Mouse (Mus musculus) spleen, postnatal 4 days (tissue): ENCODE data around the gene Terb1.

ENCODE experiments used
- DNase-seq, 2 experiments: peaks; one replicate each; pipeline ENCODE4 v3.0.0; 2022; ENCODE audit warnings: low spot score in 2 of 2

The Terb1 gene

GRCm38 (mm10) chr8:104509061-104510006 lies at the start of gene Terb1:
Terb1 (minus strand) TSS chr8:104509910.
- peak; percentile 20 to 67 for DNase-seq

DNA sequence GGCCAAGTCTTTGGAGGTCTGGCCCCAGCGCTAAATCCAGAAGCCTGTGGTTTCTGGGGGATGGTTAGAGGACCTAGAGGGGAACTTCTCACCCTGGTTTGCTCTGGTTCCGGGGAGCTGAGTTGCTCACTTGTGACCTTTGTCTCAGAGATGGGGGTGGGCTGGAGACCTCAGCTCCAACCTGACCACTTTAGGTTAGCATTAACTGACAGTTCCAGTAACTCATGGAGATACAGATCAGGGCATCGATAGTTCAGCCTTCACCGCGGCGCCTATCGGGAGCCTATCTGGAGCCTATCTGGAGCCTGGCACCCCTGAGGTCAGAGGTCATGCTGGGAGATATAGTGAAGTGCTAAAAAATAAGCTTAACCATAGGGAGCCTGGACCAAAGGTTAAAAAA lies 47.5 kb upstream of the Terb1 start:
- DNase-seq: no peak

DNA sequence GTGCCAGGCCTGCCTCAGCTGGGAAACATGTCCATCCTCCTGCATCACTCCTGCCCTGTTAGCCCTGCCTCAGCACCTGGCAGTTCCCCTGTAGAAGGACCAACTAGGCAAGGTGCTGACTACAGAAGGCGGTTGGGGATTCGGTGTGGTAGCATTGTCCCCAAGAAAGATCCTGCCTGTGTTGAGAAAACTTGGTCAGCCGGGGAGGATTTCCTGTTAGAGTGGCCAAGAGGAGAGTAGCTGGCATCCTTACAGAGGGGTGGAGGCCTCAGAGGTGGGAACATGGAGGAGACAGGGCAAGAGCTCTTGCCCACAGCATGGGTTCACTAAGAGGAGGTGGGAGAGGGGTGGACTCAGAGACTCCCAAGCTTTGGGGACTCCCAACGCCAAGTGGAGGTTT lies 45.5 kb upstream of the Terb1 start:
- no peak for DNase-seq

DNA sequence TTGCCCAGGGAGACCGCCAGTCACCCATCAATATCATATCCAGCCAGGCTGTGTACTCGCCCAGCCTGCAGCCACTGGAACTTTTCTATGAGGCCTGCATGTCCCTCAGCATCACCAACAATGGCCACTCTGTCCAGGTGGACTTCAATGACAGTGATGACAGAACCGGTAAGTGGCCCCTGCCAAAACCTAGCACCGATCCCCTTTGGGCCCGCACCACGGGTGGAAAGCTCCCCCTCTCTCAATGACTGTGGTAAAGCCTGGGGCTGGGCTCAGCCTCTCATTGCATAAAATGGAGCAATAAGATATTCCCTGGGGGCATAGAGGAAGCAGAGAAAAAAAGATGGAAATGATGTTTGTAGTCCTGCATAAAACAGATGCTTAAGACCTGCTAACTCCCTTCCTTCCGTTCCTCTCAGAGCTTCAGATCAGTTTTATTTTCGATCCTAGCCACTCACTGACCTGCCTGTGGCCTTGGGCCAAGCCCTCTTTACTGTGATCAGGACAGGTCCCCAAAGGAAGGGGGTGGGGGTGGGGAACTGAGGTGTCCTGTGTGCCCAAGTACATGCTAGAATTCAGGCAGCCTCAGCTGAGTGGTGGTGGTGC lies 33.8 kb upstream of the Terb1 start:
- no peak for DNase-seq

- no peak for DNase-seq
Observed at GRCm38 (mm10) chr8:104542160-104542559, 32.5 kb upstream of the Terb1 start.

- no peak for DNase-seq
Observed at GRCm38 (mm10) chr8:104541515-104541880, 31.8 kb upstream of the Terb1 start.

GRCm38 (mm10) chr8:104540710-104541514 lies 31.2 kb upstream of the Terb1 start:
- peak in 1 of 2 experiments; percentile 61 for DNase-seq

- DNase-seq: no peak
Observed at GRCm38 (mm10) chr8:104540238-104540637, 30.5 kb upstream of the Terb1 start.

- DNase-seq: no peak
Observed at GRCm38 (mm10) chr8:104539566-104539965, 29.9 kb upstream of the Terb1 start.

GRCm38 (mm10) chr8:104538896-104539295 lies 29.2 kb upstream of the Terb1 start:
- DNase-seq: no peak

DNA sequence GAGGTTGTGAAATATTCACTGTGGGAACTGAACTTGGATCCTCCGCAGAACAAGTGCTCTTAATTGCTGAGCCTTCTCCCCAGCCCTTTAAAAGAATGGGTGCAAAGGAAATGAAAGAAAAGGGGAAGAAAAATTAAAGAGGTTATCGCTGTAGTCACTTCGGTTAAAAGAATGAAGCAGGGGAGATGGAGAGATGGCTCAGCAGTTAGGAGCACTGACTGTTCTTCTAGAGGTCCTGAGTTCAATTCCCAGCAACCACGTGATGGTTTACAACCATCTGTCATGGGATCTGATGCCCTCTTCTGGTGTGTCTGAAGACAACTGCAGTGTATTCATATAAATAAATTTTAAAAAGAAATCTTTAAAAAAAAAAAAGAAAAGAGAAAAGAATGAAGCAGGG lies 26.3 kb upstream of the Terb1 start:
- DNase-seq: no peak

DNA sequence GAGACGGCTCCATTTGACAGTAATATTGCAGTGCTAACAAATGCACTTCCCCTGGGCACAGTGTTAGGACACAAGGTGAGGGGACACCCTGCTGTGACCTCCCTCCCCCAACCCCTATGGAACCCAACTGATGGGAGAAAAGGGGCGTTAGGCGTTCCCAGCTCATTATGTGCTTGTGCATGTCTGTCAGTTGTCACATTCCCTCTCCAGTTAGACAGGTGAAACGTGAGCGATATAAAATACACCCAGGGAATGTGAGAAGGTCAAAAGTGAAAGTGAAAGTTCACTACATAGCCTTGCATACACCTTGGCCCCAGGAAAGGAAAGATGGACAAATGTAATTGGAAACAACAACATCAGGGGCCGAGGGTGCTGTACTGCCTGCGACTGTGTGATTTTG lies 25.7 kb upstream of the Terb1 start:
- no peak for DNase-seq

- DNase-seq: peak in 1 of 2 experiments; percentile 70
Observed at GRCm38 (mm10) chr8:104534779-104535141, 25.1 kb upstream of the Terb1 start.

- peak; percentile 92 to 98 for DNase-seq
Observed at GRCm38 (mm10) chr8:104533971-104534778, 24.5 kb upstream of the Terb1 start, which contains the start of the genes Nae1 and Car7. Nae1 (minus strand) TSS chr8:104534637. Car7 (plus strand) TSS chr8:104534689.

DNA sequence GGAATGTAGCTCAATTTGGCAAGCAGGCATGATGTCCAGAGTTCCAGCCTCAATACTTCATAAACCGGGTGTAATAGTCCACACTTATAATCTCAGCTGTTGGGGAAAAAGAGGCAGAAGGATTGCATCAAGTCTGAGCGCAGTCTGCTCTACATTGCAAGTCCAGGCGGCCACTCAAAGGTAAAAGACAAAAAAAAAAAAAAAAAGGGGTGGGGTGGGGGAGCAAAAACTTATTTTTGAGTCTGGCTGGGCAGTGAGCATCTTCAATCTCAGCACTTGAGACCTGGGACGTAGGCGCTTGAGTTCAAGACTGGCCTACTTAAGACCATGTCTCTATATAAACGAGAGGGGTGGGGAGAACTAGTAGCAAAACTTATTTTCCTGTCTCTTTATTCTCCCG lies 23.8 kb upstream of the Terb1 start:
- DNase-seq: no peak

DNA sequence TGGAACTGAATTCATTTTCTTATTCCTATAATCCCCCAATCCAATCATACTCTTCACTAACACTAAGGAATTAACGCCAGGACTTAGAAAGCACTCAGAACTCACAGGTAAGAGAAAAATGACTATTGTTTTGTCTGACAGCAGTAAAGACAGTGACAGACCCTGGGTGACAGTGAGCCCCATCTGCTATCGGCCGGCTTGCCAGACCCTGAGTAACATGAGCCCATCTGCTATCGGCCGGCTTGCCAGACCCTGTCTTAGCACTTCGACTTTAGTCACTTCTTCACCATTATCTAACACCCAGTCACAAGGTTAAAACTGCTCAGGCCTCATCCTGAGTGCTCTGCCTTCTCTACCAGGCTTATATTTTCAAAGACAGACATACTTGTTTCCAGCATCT lies 20.0 kb upstream of the Terb1 start:
- no peak for DNase-seq

GRCm38 (mm10) chr8:104517872-104518271 lies 8.2 kb upstream of the Terb1 start:
- no peak for DNase-seq

DNA sequence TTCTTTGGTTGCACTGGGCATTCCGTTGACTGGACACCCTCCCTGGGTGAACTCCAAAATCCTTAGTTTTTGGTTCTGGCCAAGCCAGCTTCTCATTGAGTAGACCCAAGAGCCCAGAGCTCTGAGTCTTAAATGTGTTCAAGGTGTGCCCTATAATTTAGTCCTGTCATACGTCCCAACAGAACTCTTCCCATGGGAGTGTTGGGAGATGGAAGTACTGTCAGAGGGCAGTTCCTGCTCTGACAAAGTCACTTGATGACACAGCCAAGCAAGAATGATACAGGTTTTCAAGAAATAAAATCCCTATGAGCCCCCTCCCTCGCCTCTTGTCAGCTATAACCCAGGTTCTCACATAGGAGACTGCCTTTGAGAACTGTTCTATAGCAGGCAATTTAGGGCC lies 424 bp upstream of the Terb1 start:
- DNase-seq: no peak

DNA sequence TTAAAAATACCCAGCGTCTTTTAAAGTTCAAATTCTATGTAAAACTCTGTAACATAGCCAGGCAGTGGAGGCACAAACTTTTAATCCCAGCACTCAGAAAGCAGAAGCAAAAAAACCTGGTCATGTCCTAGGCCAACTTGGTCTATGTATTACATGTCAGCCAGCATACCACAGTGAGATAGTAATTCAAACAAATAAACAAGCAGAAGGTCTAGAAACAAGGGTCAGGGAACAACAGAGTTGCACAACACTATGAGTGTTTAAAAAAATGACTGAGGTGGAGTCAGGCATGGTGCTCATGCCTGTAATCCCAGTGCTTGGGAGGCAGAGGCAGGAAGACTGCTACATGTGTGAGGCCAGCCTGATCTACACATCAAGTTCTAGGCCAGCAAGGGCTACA lies 30.6 kb downstream of the Terb1 start:
- no peak for DNase-seq

- no peak for DNase-seq
Observed at GRCm38 (mm10) chr8:104472465-104472864, 37.2 kb downstream of the Terb1 start.

DNA sequence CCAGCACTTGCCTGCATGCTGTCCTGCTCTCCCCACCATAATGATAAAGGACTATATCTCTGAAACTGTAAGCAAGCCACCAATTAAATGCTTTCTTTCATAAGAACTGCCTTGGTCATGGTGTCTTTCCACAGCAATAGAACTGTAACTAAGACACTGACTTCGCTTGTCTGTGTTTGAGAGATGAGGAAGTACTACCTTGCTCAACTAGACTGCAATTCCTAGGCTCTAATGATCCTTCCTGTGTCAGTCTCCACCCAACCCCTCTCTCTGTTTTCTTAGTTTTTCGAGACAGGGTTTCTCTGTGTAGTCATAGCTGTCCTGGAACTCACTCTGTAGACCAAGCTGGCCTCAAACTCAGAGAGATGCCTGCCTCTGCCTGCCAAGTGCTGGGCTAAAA lies 42.2 kb downstream of the Terb1 start:
- no peak for DNase-seq
